Mouse (Mus musculus) liver, embryonic 14.5 days (tissue): ENCODE data around the gene Hoxb5. TPM values are rescaled to one million over a fixed set of nuclear protein-coding genes. Genes with fewer than 3 reads are reported as not detected.

Experiments
- ATAC-seq: fragments of 200-750 bp; cut with Nextera tagmentation; 2 replicates; pipeline ENCODE4 v1.8.0; 2017; ENCODE audit warnings: moderate number of reproducible peaks, mild to moderate bottlenecking, moderate library complexity; ENCODE audit not compliant: insufficient read depth
- DNase-seq, 3 experiments: peaks; one replicate each; pipeline ENCODE4 v3.0.0-alpha.2; 2012 to 2013; ENCODE audit warnings: low read depth in 3 of 3, low spot score in 3 of 3
- H3K27ac ChIP-seq: fragments of 300-500 bp; sonication (generic); 2 replicates; pipeline ENCODE4 v1.5.1; 2014; ENCODE audit warnings: moderate library complexity, mild to moderate bottlenecking, control low read depth, inconsistent platforms
- H3K27me3 ChIP-seq: fragments of 300-500 bp; sonication (generic); 2 replicates; pipeline ENCODE4 v1.6.1; 2014; ENCODE audit warnings: mild to moderate bottlenecking, low read length, moderate library complexity; ENCODE audit not compliant: control insufficient read depth, insufficient read depth
- H3K36me3 ChIP-seq: fragments of 300-500 bp; sonication (generic); replicated peaks from 2 replicates; pipeline ENCODE4 v1.6.1; 2014; ENCODE audit warnings: low read depth; ENCODE audit not compliant: control insufficient read depth, insufficient read depth
- H3K4me1 ChIP-seq, 2 experiments: fragments of 200-500 bp in 1 of 2; fragments of 300-500 bp in 1 of 2; sonication (generic) in 1 of 2; replicated peaks; 2 replicates each; pipeline ENCODE4 v1.6.1; 2012 to 2014; ENCODE audit warnings: antibody characterized with exemption in 1 of 2, inconsistent platforms in 1 of 2, low read length in 1 of 2; ENCODE audit not compliant: control insufficient read depth in 2 of 2, insufficient read depth in 2 of 2
- H3K4me2 ChIP-seq: fragments of 300-500 bp; sonication (generic); 2 replicates; pipeline ENCODE4 v1.6.1; 2014; ENCODE audit warnings: low read depth, mild to moderate bottlenecking, control low read depth, moderate library complexity
- H3K4me3 ChIP-seq, 2 experiments: fragments of 200-500 bp in 1 of 2; fragments of 300-500 bp in 1 of 2; sonication (generic) in 1 of 2; 2 replicates each; pipeline ENCODE4 v1.5.1; 2012 to 2014; ENCODE audit warnings: low read depth in 2 of 2, low read length in 2 of 2, mild to moderate bottlenecking in 2 of 2, control low read depth in 1 of 2, inconsistent platforms in 1 of 2, moderate library complexity in 1 of 2; ENCODE audit not compliant: insufficient read depth in 1 of 2
- H3K9ac ChIP-seq: fragments of 300-500 bp; sonication (generic); replicated peaks from 2 replicates; pipeline ENCODE4 v1.6.1; 2014; ENCODE audit warnings: mild to moderate bottlenecking, control low read depth, moderate library complexity
- H3K9me3 ChIP-seq: fragments of 300-500 bp; sonication (generic); 2 replicates; pipeline ENCODE4 v1.6.1; 2016; ENCODE audit warnings: low read length, mixed read lengths; ENCODE audit not compliant: control insufficient read depth
- CTCF ChIP-seq: IDR thresholded peaks from 2 replicates; pipeline ENCODE4 v1.5.1; 2016; ENCODE audit warnings: antibody characterized with exemption, low read depth, control low read depth
- EP300 ChIP-seq: IDR thresholded peaks from 2 replicates; pipeline ENCODE4 v1.6.1; 2016; ENCODE audit warnings: antibody characterized with exemption, low read depth
- WGBS: fragments of 180-500 bp; shearing (Covaris S2); extraction: QIAGEN DNeasy Blood & Tissue Kit; methylation state at CpG from one replicate; pipeline ENCODE4 v1.1.7; 2014; ENCODE audit not compliant: insufficient replicate concordance; 5-methylcytosine and 5-hydroxymethylcytosine counted together
- polyA plus RNA-seq, 2 experiments: library from polyadenylated mRNA; depleted of rRNA in 1 of 2; stranded (reverse) in 1 of 2; unstranded in 1 of 2; fragments of >200 nt; fragmentation: Nextera tagmentation in 1 of 2; extraction: Ambion mirVana in 1 of 2; gene quantifications; 2 replicates each; pipeline versions ENCODE4 v1.2.1 to v1.2.3; 2012 to 2014

Gene Hoxb5
- polyA plus RNA-seq, 2 experiments = 0.06 to 0.23 TPM

GRCm38 (mm10) chr11:96298895-96299667 is 4.1 kb upstream of the Hoxb5 start:
- TF ChIP-seq CTCF (no peak), EP300 (no peak)
- Histone ChIP-seq H3K4me1 (no peaks in the 10 kb centered on the region), H3K4me2 (no peak overlapping the region), H3K9me3 (no peaks in the 10 kb centered on the region), H3K4me3 (0 out of 4 replicates have a peak overlapping the region, but pooled peaks of 1 of the 2 experiments have one; percentile 1), H3K27ac (no peak overlapping the region), H3K9ac (no peak overlapping the region), H3K27me3 (peaks cover 100% of the 10 kb centered on the region), H3K36me3 (no peaks in the 10 kb centered on the region)
- DNase-seq (no peak), ATAC-seq (no peak)
- WGBS = under 1% methylated on average over 66 of the region's 66 CpGs

DNA sequence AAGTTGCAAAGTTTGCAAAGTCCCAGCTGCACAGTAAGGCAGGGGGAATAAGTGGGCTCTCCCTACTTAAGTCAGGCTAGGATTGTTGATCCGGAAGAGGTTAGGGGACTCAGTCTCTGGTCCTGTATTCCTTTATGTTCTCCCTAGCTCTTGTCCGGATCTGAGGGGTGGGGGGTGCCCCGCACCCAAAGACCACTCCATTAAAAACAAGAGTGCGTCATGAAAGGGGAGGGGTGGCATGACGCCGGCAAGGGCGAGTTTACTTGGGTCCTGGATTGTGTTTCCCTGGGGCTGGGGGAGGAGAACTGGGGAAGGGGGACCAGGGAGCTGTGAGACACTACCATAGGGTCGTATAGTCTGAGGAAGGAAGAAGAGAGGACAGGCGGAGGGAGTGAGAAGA is 3.4 kb upstream of the Hoxb5 start:
- Histone ChIP-seq H3K36me3 (no peaks in the 10 kb centered on the region), H3K27ac (no peak overlapping the region), H3K4me2 (no peak overlapping the region), H3K4me3 (no peak overlapping the region), H3K4me1 (no peaks in the 10 kb centered on the region), H3K27me3 (peaks cover 100% of the 10 kb centered on the region), H3K9ac (no peak overlapping the region), H3K9me3 (no peaks in the 10 kb centered on the region)
- WGBS = 2% methylated on average over 9 of the region's 9 CpGs
- no peak for TF ChIP-seq EP300
- no peak for TF ChIP-seq CTCF
- ATAC-seq (no peak), DNase-seq (no peak)

GRCm38 (mm10) chr11:96300354-96301063 is 2.6 kb upstream of the Hoxb5 start:
- H3K27ac ChIP-seq = no peak overlapping the region
- peaks cover 100% of the 10 kb centered on the region for H3K27me3 ChIP-seq
- no peaks in the 10 kb centered on the region for H3K9me3 ChIP-seq
- no peaks in the 10 kb centered on the region for H3K4me1 ChIP-seq
- H3K4me3 ChIP-seq = no peak overlapping the region
- 3% methylated on average over 35 of the region's 35 CpGs for WGBS
- H3K36me3 ChIP-seq = no peaks in the 10 kb centered on the region
- H3K4me2 ChIP-seq = no peak overlapping the region
- no peak overlapping the region for H3K9ac ChIP-seq
- TF ChIP-seq EP300 = no peak
- TF ChIP-seq CTCF = no peak
- ATAC-seq (no peak), DNase-seq (no peak)

- DNase-seq = no peak
- ATAC-seq = no peak
- 27% methylated on average over 9 of the region's 10 CpGs for WGBS
- no peak overlapping the region for H3K4me3 ChIP-seq
- no peaks in the 10 kb centered on the region for H3K9me3 ChIP-seq
- no peaks in the 10 kb centered on the region for H3K4me1 ChIP-seq
- H3K36me3 ChIP-seq = no peaks in the 10 kb centered on the region
- H3K27me3 ChIP-seq = peaks cover 100% of the 10 kb centered on the region
- H3K9ac ChIP-seq = no peak overlapping the region
- no peak overlapping the region for H3K4me2 ChIP-seq
- H3K27ac ChIP-seq = no peak overlapping the region
- TF ChIP-seq CTCF (no peak), EP300 (no peak)
Measured at GRCm38 (mm10) chr11:96301064-96301431, 2.1 kb upstream of the Hoxb5 start.

DNA sequence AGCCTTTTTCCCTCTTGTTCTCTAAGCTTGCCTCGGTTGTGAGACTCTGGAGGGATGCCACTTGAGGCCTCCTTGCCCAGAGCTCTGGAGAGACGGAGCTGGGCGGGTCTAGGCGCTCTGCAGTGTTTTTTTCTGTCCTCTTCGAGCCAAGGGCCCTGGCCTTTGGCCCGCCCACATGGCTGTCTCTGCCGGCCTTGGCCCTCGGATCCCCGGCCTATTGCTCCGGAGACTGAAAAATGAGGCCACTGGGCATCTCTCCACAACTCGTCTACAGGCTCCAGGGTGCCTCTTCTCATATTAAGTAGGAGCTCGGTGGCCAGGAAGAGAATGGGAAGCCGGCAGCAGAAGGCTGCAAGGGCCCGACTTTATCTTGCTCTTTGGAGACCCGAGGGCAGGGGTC is 1.3 kb upstream of the Hoxb5 start:
- H3K4me2 ChIP-seq = no peak overlapping the region
- H3K4me1 ChIP-seq = no peaks in the 10 kb centered on the region
- no peak overlapping the region for H3K4me3 ChIP-seq
- H3K9me3 ChIP-seq = no peaks in the 10 kb centered on the region
- DNase-seq (no peak), ATAC-seq (no peak)
- no peak for TF ChIP-seq CTCF
- no peak for TF ChIP-seq EP300
- H3K36me3 ChIP-seq = no peaks in the 10 kb centered on the region
- WGBS = 10% methylated on average over 15 of the region's 15 CpGs
- H3K9ac ChIP-seq = no peak overlapping the region
- no peak overlapping the region for H3K27ac ChIP-seq
- H3K27me3 ChIP-seq = peaks cover 100% of the 10 kb centered on the region
